Mouse (Mus musculus) forebrain, embryonic 11.5 days (tissue): ENCODE measurements around the gene Mrpl49. TPM values are rescaled to one million over a fixed set of nuclear protein-coding genes. Genes with fewer than 3 reads are reported as not detected.
A peak's percentile ranks its signal among the peaks of the same experiment; 100 is the strongest.

ENCODE experiments used
- ATAC-seq: fragments of 200-750 bp; cut with Nextera tagmentation; replicated peaks from 2 replicates; pipeline ENCODE4 v1.8.0; 2017; ENCODE audit warnings: moderate TSS enrichment; ENCODE audit not compliant: low FRiP score
- DNase-seq: peaks from one replicate; pipeline ENCODE4 v3.0.0-alpha.2; 2017; ENCODE audit warnings: low spot score
- H3K27ac ChIP-seq: fragments of 300-500 bp; sonication (generic); 2 replicates; pipeline ENCODE4 v1.5.1; 2014; ENCODE audit warnings: low read depth, low read length
- H3K27me3 ChIP-seq: fragments of 300-500 bp; sonication (generic); 2 replicates; pipeline ENCODE4 v1.6.1; 2014; ENCODE audit warnings: mild to moderate bottlenecking, low read length, mixed read lengths; ENCODE audit not compliant: control insufficient read depth, insufficient read depth
- H3K36me3 ChIP-seq: fragments of 300-500 bp; sonication (generic); 2 replicates; pipeline ENCODE4 v1.6.1; 2014; ENCODE audit warnings: mild to moderate bottlenecking, low read length, moderate library complexity, mixed read lengths; ENCODE audit not compliant: control insufficient read depth, insufficient read depth
- H3K4me1 ChIP-seq: fragments of 300-500 bp; sonication (generic); replicated peaks from 2 replicates; pipeline ENCODE4 v1.6.1; 2014; ENCODE audit warnings: low read length, mixed read lengths; ENCODE audit not compliant: control insufficient read depth, insufficient read depth
- H3K4me2 ChIP-seq: fragments of 300-500 bp; sonication (generic); 2 replicates; pipeline ENCODE4 v1.6.1; 2014; ENCODE audit warnings: low read depth, mild to moderate bottlenecking, low read length, moderate library complexity, mixed read lengths; ENCODE audit not compliant: severe bottlenecking
- H3K4me3 ChIP-seq: fragments of 300-500 bp; sonication (generic); 2 replicates; pipeline ENCODE4 v1.5.1; 2014; ENCODE audit warnings: low read depth, low read length
- H3K9ac ChIP-seq: fragments of 300-500 bp; sonication (generic); 2 replicates; pipeline ENCODE4 v1.6.1; 2014; ENCODE audit warnings: low read length
- H3K9me3 ChIP-seq: fragments of 300-500 bp; sonication (generic); 2 replicates; pipeline ENCODE4 v1.6.1; 2016; ENCODE audit warnings: low read length, mixed read lengths; ENCODE audit not compliant: control insufficient read depth
- WGBS: fragments of 180-500 bp; shearing (Covaris S2); extraction: QIAGEN DNeasy Blood & Tissue Kit; methylation state at CpG from one replicate; pipeline ENCODE4 v1.1.7; 2014; 5-methylcytosine and 5-hydroxymethylcytosine counted together
- polyA plus RNA-seq: library from polyadenylated mRNA; unstranded; fragments of >200 nt; fragmentation: Nextera tagmentation; extraction: Ambion mirVana; gene quantifications from 2 replicates; pipeline ENCODE4 v1.2.1, GENCODE M21; 2014

Gene Mrpl49
- polyA plus RNA-seq, 1 experiment from 2014 or later, result 86.8 TPM

GRCm38 (mm10) chr19:6085417-6085879 is 27.9 kb upstream of the Mrpl49 start:
- Histone ChIP-seq H3K9ac (peak overlapping the region; percentile 59), H3K27me3 (no peaks in the 10 kb centered on the region), H3K36me3 (no peaks in the 10 kb centered on the region; the same call in 1 of the 2 replicates), H3K4me1 (peaks cover 8% of the 10 kb centered on the region; the same call in 1 of the 2 replicates), H3K9me3 (no peaks in the 10 kb centered on the region), H3K4me2 (peak overlapping the region; percentile 93), H3K4me3 (peak overlapping the region; percentile 83), H3K27ac (peak overlapping the region; percentile 51; the same call in 1 of the 2 replicates)
- DNase-seq (peak; percentile 82), ATAC-seq (peak; percentile 74)
- under 1% methylated on average over 17 of the region's 17 CpGs for WGBS

GRCm38 (mm10) chr19:6084478-6085248 is 27.1 kb upstream of the Mrpl49 start, which contains the start of the genes Zfpl1 and Cdca5:
Gene Zfpl1 (minus strand): TSS chr19:6084956.
Gene Cdca5 (plus strand): TSS chr19:6084983.
- peak; percentile 98 for DNase-seq
- H3K4me2 ChIP-seq, result peak within 1 kb of the TSS; percentile 93
- peak; percentile 87 for ATAC-seq
- peak within 1 kb of the TSS; percentile 51; the same call in 1 of the 2 replicates for H3K27ac ChIP-seq
- H3K36me3 ChIP-seq, result no peaks in the 10 kb centered on the region; the same call in 1 of the 2 replicates
- peak within 1 kb of the TSS; percentile 61 for H3K9ac ChIP-seq
- no peaks in the 10 kb centered on the region for H3K9me3 ChIP-seq
- no peaks in the 10 kb centered on the region for H3K27me3 ChIP-seq
- peak within 1 kb of the TSS; percentile 83 for H3K4me3 ChIP-seq
- under 1% methylated on average over 58 of the region's 58 CpGs for WGBS
- H3K4me1 ChIP-seq, result peaks cover 8% of the 10 kb centered on the region; the same call in 1 of the 2 replicates

- Histone ChIP-seq H3K27me3 (no peaks in the 10 kb centered on the region), H3K9me3 (no peaks in the 10 kb centered on the region), H3K9ac (no peak within 1 kb of the TSS), H3K4me3 (no peak within 1 kb of the TSS), H3K27ac (no peak within 1 kb of the TSS), H3K36me3 (no peaks in the 10 kb centered on the region; the same call in 1 of the 2 replicates), H3K4me2 (no peak within 1 kb of the TSS), H3K4me1 (peaks cover 8% of the 10 kb centered on the region; the same call in 1 of the 2 replicates)
- ATAC-seq, result no peak
- 96% methylated on average over 9 of the region's 9 CpGs for WGBS
- no peak for DNase-seq
Observed at GRCm38 (mm10) chr19:6082156-6082555, 24.6 kb upstream of the Mrpl49 start, which contains the start of gene Gm28374. Gene Gm28374 (minus strand): TSS chr19:6082256.

- Histone ChIP-seq H3K4me3 (no peak within 1 kb of the TSS), H3K27me3 (no peaks in the 10 kb centered on the region)
- 94% methylated on average over 12 of the region's 12 CpGs for WGBS
Observed at GRCm38 (mm10) chr19:6079983-6080480, 22.4 kb upstream of the Mrpl49 start, which contains the start of gene Tmem262. Gene Tmem262 (plus strand): TSS chr19:6080033.

GRCm38 (mm10) chr19:6076564-6077393 is 19.2 kb upstream of the Mrpl49 start, which contains the start of gene Vps51:
Gene Vps51 (minus strand): TSS chr19:6077231.
- peaks cover 5% of the 10 kb centered on the region for H3K4me1 ChIP-seq
- DNase-seq, result peak; percentile 88
- peak; percentile 89 for ATAC-seq
- H3K27ac ChIP-seq, result peak within 1 kb of the TSS; percentile 69
- no peaks in the 10 kb centered on the region; the same call in 1 of the 2 replicates for H3K36me3 ChIP-seq
- no peaks in the 10 kb centered on the region for H3K9me3 ChIP-seq
- no peaks in the 10 kb centered on the region for H3K27me3 ChIP-seq
- H3K4me3 ChIP-seq, result peak within 1 kb of the TSS; percentile 76
- H3K4me2 ChIP-seq, result peak within 1 kb of the TSS; percentile 90
- WGBS, result under 1% methylated on average over 33 of the region's 33 CpGs
- H3K9ac ChIP-seq, result peak within 1 kb of the TSS; percentile 86

More at GRCm38 (mm10) chr19:6079983-6080480, 22.4 kb upstream of the Mrpl49 start, which contains the start of gene Tmem262:
- no peaks in the 10 kb centered on the region; the same call in 1 of the 2 replicates for H3K36me3 ChIP-seq
- DNase-seq (no peak), ATAC-seq (no peak)
- peaks cover 11% of the 10 kb centered on the region for H3K4me1 ChIP-seq
- no peak within 1 kb of the TSS for H3K27ac ChIP-seq
- H3K4me2 ChIP-seq, result no peak within 1 kb of the TSS
- H3K9me3 ChIP-seq, result no peaks in the 10 kb centered on the region
- H3K9ac ChIP-seq, result no peak within 1 kb of the TSS

GRCm38 (mm10) chr19:6073889-6074288 is 16.3 kb upstream of the Mrpl49 start:
- no peaks in the 10 kb centered on the region; the same call in 1 of the 2 replicates for H3K36me3 ChIP-seq
- no peak overlapping the region for H3K27ac ChIP-seq
- no peak overlapping the region for H3K4me3 ChIP-seq
- no peak for ATAC-seq
- peaks cover 5% of the 10 kb centered on the region for H3K4me1 ChIP-seq
- DNase-seq, result no peak
- 93% methylated on average over 5 of the region's 5 CpGs for WGBS
- H3K9ac ChIP-seq, result no peak overlapping the region
- H3K9me3 ChIP-seq, result no peaks in the 10 kb centered on the region
- H3K27me3 ChIP-seq, result no peaks in the 10 kb centered on the region
- H3K4me2 ChIP-seq, result no peak overlapping the region

GRCm38 (mm10) chr19:6071261-6071660 is 13.7 kb upstream of the Mrpl49 start:
- Histone ChIP-seq H3K36me3 (no peaks in the 10 kb centered on the region; the same call in 1 of the 2 replicates), H3K27ac (no peak overlapping the region), H3K4me3 (no peak overlapping the region), H3K9ac (no peak overlapping the region), H3K27me3 (no peaks in the 10 kb centered on the region), H3K4me1 (peaks cover 12% of the 10 kb centered on the region), H3K9me3 (no peaks in the 10 kb centered on the region), H3K4me2 (no peak overlapping the region)
- DNase-seq (no peak), ATAC-seq (no peak)
- WGBS, result 95% methylated on average over 19 of the region's 19 CpGs
